Mouse (Mus musculus): Measurements from ENCODE around the gene Rab3a. TPM values are rescaled to one million over a fixed set of nuclear protein-coding genes. Genes with fewer than 3 reads are reported as not detected.

Rab3a gene
- polyA plus RNA-seq, 1 experiment from 2014 or later = 18.6 TPM

- Histone ChIP-seq H3K9ac (no peak overlapping the region), H3K4me3 (replicated peaks) (peak overlapping the region; percentile 62), H3K4me2 (peak overlapping the region; percentile 75), H3K27me3 (peaks cover 69% of the 10 kb centered on the region), H3K36me3 (no peaks in the 10 kb centered on the region), H3K9me3 (replicated peaks) (no peaks in the 10 kb centered on the region), H3K4me1 (peaks cover 30% of the 10 kb centered on the region), H3K27ac (no peak overlapping the region)
- ATAC-seq (replicated peaks; ENCODE audit: low FRiP score) = no peak
- WGBS = 13% methylated on average over 15 of the region's 15 CpGs
Measured at GRCm38 (mm10) chr8:70798281-70798680, 43.8 kb downstream of the Rab3a start.

- peaks cover 40% of the 10 kb centered on the region for H3K4me1 ChIP-seq
- no peaks in the 10 kb centered on the region for H3K9me3 ChIP-seq (replicated peaks)
- no peak overlapping the region for H3K9ac ChIP-seq
- H3K4me2 ChIP-seq = no peak overlapping the region
- H3K4me3 ChIP-seq (replicated peaks) = no peak overlapping the region
- ATAC-seq (replicated peaks; ENCODE audit: low FRiP score) = no peak
- WGBS = 48% methylated on average over 10 of the region's 10 CpGs
- peaks cover 83% of the 10 kb centered on the region for H3K27me3 ChIP-seq
- no peak overlapping the region for H3K27ac ChIP-seq
- no peaks in the 10 kb centered on the region for H3K36me3 ChIP-seq
Measured at GRCm38 (mm10) chr8:70800648-70801047, 46.2 kb downstream of the Rab3a start.

- H3K9me3 ChIP-seq (replicated peaks) = no peaks in the 10 kb centered on the region
- H3K9ac ChIP-seq = no peak overlapping the region
- no peak for ATAC-seq (replicated peaks; ENCODE audit: low FRiP score)
- 26% methylated on average over 15 of the region's 15 CpGs for WGBS
- no peak overlapping the region for H3K27ac ChIP-seq
- H3K27me3 ChIP-seq = peaks cover 82% of the 10 kb centered on the region
- H3K4me1 ChIP-seq = peaks cover 38% of the 10 kb centered on the region
- no peak overlapping the region for H3K4me3 ChIP-seq (replicated peaks)
- H3K4me2 ChIP-seq = no peak overlapping the region
- no peaks in the 10 kb centered on the region for H3K36me3 ChIP-seq
Measured at GRCm38 (mm10) chr8:70801156-70801555, 46.7 kb downstream of the Rab3a start.

GRCm38 (mm10) chr8:70801830-70802229, 47.4 kb downstream of the Rab3a start:
- no peaks in the 10 kb centered on the region for H3K9me3 ChIP-seq (replicated peaks)
- no peak overlapping the region for H3K4me2 ChIP-seq
- H3K4me3 ChIP-seq (replicated peaks) = no peak overlapping the region
- H3K27ac ChIP-seq = no peak overlapping the region
- H3K4me1 ChIP-seq = peaks cover 34% of the 10 kb centered on the region
- H3K27me3 ChIP-seq = peaks cover 79% of the 10 kb centered on the region
- ATAC-seq (replicated peaks; ENCODE audit: low FRiP score) = no peak
- 80% methylated on average over 1 of the region's 1 CpGs for WGBS
- H3K36me3 ChIP-seq = no peaks in the 10 kb centered on the region
- H3K9ac ChIP-seq = no peak overlapping the region

GRCm38 (mm10) chr8:70802786-70803510, 48.5 kb downstream of the Rab3a start:
- no peak overlapping the region for H3K4me2 ChIP-seq
- 63% methylated on average over 11 of the region's 11 CpGs for WGBS
- peaks cover 29% of the 10 kb centered on the region for H3K4me1 ChIP-seq
- ATAC-seq (replicated peaks; ENCODE audit: low FRiP score) = no peak
- no peaks in the 10 kb centered on the region for H3K9me3 ChIP-seq (replicated peaks)
- no peak overlapping the region for H3K4me3 ChIP-seq (replicated peaks)
- peaks cover 76% of the 10 kb centered on the region for H3K27me3 ChIP-seq
- no peak overlapping the region for H3K9ac ChIP-seq
- no peak overlapping the region for H3K27ac ChIP-seq
- H3K36me3 ChIP-seq = no peaks in the 10 kb centered on the region

- ATAC-seq (replicated peaks; ENCODE audit: low FRiP score) = no peak; the same call in 1 of the 2 replicates
- H3K9me3 ChIP-seq (replicated peaks) = no peaks in the 10 kb centered on the region
- H3K4me2 ChIP-seq = peak overlapping the region; percentile 96
- H3K27me3 ChIP-seq = peaks cover 67% of the 10 kb centered on the region
- H3K4me3 ChIP-seq (replicated peaks) = peak overlapping the region; percentile 61
- peak overlapping the region; percentile 45 for H3K9ac ChIP-seq
- H3K36me3 ChIP-seq = no peaks in the 10 kb centered on the region
- WGBS = 2% methylated on average over 47 of the region's 47 CpGs
- H3K4me1 ChIP-seq = peaks cover 22% of the 10 kb centered on the region
- H3K27ac ChIP-seq = no peak overlapping the region; the same call in 1 of the 2 replicates
Measured at GRCm38 (mm10) chr8:70803761-70804480, 49.4 kb downstream of the Rab3a start.

GRCm38 (mm10) chr8:70804481-70805206, 50.2 kb downstream of the Rab3a start, which contains the start of gene Mast3:
Gene Mast3 (minus strand): TSS chr8:70805054.
- Histone ChIP-seq H3K4me1 (peaks cover 22% of the 10 kb centered on the region), H3K9ac (peak within 1 kb of the TSS; percentile 45), H3K4me3 (replicated peaks) (peak within 1 kb of the TSS; percentile 61), H3K36me3 (no peaks in the 10 kb centered on the region), H3K27me3 (peaks cover 60% of the 10 kb centered on the region), H3K27ac (no peak within 1 kb of the TSS; the same call in 1 of the 2 replicates), H3K9me3 (replicated peaks) (no peaks in the 10 kb centered on the region), H3K4me2 (peak within 1 kb of the TSS; percentile 96)
- peak; percentile 91 for ATAC-seq (replicated peaks; ENCODE audit: low FRiP score)
- WGBS = 1% methylated on average over 45 of the region's 45 CpGs

- 48% methylated on average over 4 of the region's 4 CpGs for WGBS
- no peaks in the 10 kb centered on the region for H3K36me3 ChIP-seq
- H3K4me2 ChIP-seq = no peak overlapping the region
- no peak overlapping the region for H3K4me3 ChIP-seq (replicated peaks)
- ATAC-seq (replicated peaks; ENCODE audit: low FRiP score) = no peak
- no peak overlapping the region for H3K9ac ChIP-seq
- peaks cover 44% of the 10 kb centered on the region for H3K27me3 ChIP-seq
- H3K4me1 ChIP-seq = peaks cover 26% of the 10 kb centered on the region
- no peaks in the 10 kb centered on the region for H3K9me3 ChIP-seq (replicated peaks)
- no peak overlapping the region for H3K27ac ChIP-seq
Measured at GRCm38 (mm10) chr8:70806541-70806940, 52.1 kb downstream of the Rab3a start.

- WGBS = 41% methylated on average over 1 of the region's 1 CpGs
Measured at GRCm38 (mm10) chr8:70807304-70807703, 52.8 kb downstream of the Rab3a start.

GRCm38 (mm10) chr8:70808239-70808638, 53.8 kb downstream of the Rab3a start, which contains the start of gene Il12rb1:
Gene Il12rb1 (plus strand): TSS chr8:70808449.
- ATAC-seq (replicated peaks; ENCODE audit: low FRiP score) = no peak
- peaks cover 37% of the 10 kb centered on the region for H3K4me1 ChIP-seq
- H3K4me3 ChIP-seq (replicated peaks) = no peak within 1 kb of the TSS

More at GRCm38 (mm10) chr8:70807304-70807703, 52.8 kb downstream of the Rab3a start:
- Histone ChIP-seq H3K9ac (no peak overlapping the region), H3K4me3 (replicated peaks) (no peak overlapping the region), H3K36me3 (no peaks in the 10 kb centered on the region), H3K27me3 (peaks cover 36% of the 10 kb centered on the region), H3K9me3 (replicated peaks) (no peaks in the 10 kb centered on the region), H3K27ac (no peak overlapping the region), H3K4me1 (peaks cover 31% of the 10 kb centered on the region), H3K4me2 (no peak overlapping the region)
- ATAC-seq (replicated peaks; ENCODE audit: low FRiP score) = no peak

More at GRCm38 (mm10) chr8:70808239-70808638, 53.8 kb downstream of the Rab3a start, which contains the start of gene Il12rb1:
- no peak within 1 kb of the TSS for H3K4me2 ChIP-seq
- 68% methylated on average over 5 of the region's 5 CpGs for WGBS
- H3K36me3 ChIP-seq = no peaks in the 10 kb centered on the region
- no peak within 1 kb of the TSS for H3K27ac ChIP-seq
- H3K27me3 ChIP-seq = peaks cover 27% of the 10 kb centered on the region
- no peaks in the 10 kb centered on the region for H3K9me3 ChIP-seq (replicated peaks)
- no peak within 1 kb of the TSS for H3K9ac ChIP-seq
